In genomic region chr13:93924735-93925432, GRCm38 (mm10) we compare ENCODE assay signal across 17 mouse cellular contexts.
DNase-seq lines count a peak whose midpoint lies in the region; ATAC-seq and TF ChIP-seq lines count a peak whose summit lies in the region.
"Had no signal": no experiment of that assay in that cellular context is flagged by ENCODE, and none has a peak within 500 bp of the region (broad histone marks: within the 10 kb centered on the region; RNA-seq: fewer than 3 reads in every experiment).

No protein-coding gene starts in this region.

- TF ChIP-seq POLR2A in lung, adult 2 months (IDR thresholded peaks at IDR 0.05; ENCODE audit: borderline replicate concordance, extremely low read depth, low read depth, low read length), result no peak

- H3K36me3 ChIP-seq in hindbrain, embryonic 10.5 days, result no peaks in the 10 kb centered on the region
- no peaks in the 10 kb centered on the region for H3K36me3 ChIP-seq in hindbrain, embryonic 16.5 days (ENCODE audit: control insufficient read depth, insufficient read depth, low read length)
- H3K36me3 ChIP-seq in lung, embryonic 16.5 days (ENCODE audit: control insufficient read depth, insufficient read depth, low read length), result no peaks in the 10 kb centered on the region
- no peaks in the 10 kb centered on the region for H3K36me3 ChIP-seq in embryonic facial prominence, embryonic 12.5 days
- no peaks in the 10 kb centered on the region for H3K36me3 ChIP-seq in limb, embryonic 15.5 days
- H3K36me3 ChIP-seq: heart, embryonic 15.5 days; hindbrain, embryonic 12.5 days; midbrain, embryonic 13.5 days had no signal

- H3K4me2 ChIP-seq in hindbrain, embryonic 16.5 days (ENCODE audit: low read length), result no peak overlapping the region
- H3K4me2 ChIP-seq in lung, embryonic 16.5 days (ENCODE audit: low read depth, low read length), result no peak overlapping the region
- H3K4me2 ChIP-seq in embryonic facial prominence, embryonic 12.5 days (replicated peaks), result no peak overlapping the region
- H3K4me2 ChIP-seq in limb, embryonic 15.5 days, result no peak overlapping the region
- H3K4me2 ChIP-seq: heart, embryonic 15.5 days; hindbrain, embryonic 12.5 days; midbrain, embryonic 13.5 days had no signal

- 75% methylated on average over 9 of the region's 9 CpGs for WGBS in hindbrain, embryonic 10.5 days
- 71% methylated on average over 9 of the region's 9 CpGs for WGBS in hindbrain, embryonic 16.5 days
- WGBS in lung, embryonic 16.5 days, result 63% methylated on average over 9 of the region's 9 CpGs
- 74% methylated on average over 9 of the region's 9 CpGs for WGBS in lung, adult 2 months
- 48% methylated on average over 9 of the region's 9 CpGs for WGBS in embryonic facial prominence, embryonic 12.5 days
- WGBS in limb, embryonic 15.5 days, result 60% methylated on average over 9 of the region's 9 CpGs

- DNase-seq in hindbrain, embryonic 10.5 days (ENCODE audit: low spot score), result no peak
- DNase-seq in lung, adult 2 months, result no peak
- no peak for DNase-seq in urinary bladder, adult 18-20 months (ENCODE audit: low spot score in 2 of 2)
- DNase-seq: cerebellum, postnatal 25 days; gastrocnemius, postnatal 25 days; lung, postnatal 14 days; thymus, postnatal 25 days had no signal

- H3K9me3 ChIP-seq in hindbrain, embryonic 10.5 days, result no peaks in the 10 kb centered on the region
- H3K9me3 ChIP-seq in hindbrain, embryonic 16.5 days (ENCODE audit: control insufficient read depth, low read length), result no peaks in the 10 kb centered on the region
- H3K9me3 ChIP-seq in lung, embryonic 16.5 days (ENCODE audit: control insufficient read depth, low read length), result no peaks in the 10 kb centered on the region
- no peaks in the 10 kb centered on the region for H3K9me3 ChIP-seq in embryonic facial prominence, embryonic 12.5 days
- no peaks in the 10 kb centered on the region for H3K9me3 ChIP-seq in limb, embryonic 15.5 days
- H3K9me3 ChIP-seq: heart, embryonic 15.5 days; hindbrain, embryonic 12.5 days; midbrain, embryonic 13.5 days had no signal

- H3K4me1 ChIP-seq in hindbrain, embryonic 10.5 days (replicated peaks), result peaks cover 12% of the 10 kb centered on the region
- no peaks in the 10 kb centered on the region for H3K4me1 ChIP-seq in hindbrain, embryonic 16.5 days (ENCODE audit: control insufficient read depth, insufficient read depth, low read depth, low read length)
- peaks cover 29% of the 10 kb centered on the region for H3K4me1 ChIP-seq in lung, embryonic 16.5 days (replicated peaks; ENCODE audit: control insufficient read depth, insufficient read depth, low read length)
- no peaks in the 10 kb centered on the region; the same call in 1 of the 2 replicates for H3K4me1 ChIP-seq in lung, adult 2 months (ENCODE audit: control insufficient read depth, insufficient read depth, low read length)
- peaks cover 24% of the 10 kb centered on the region; the same call in 1 of the 2 replicates for H3K4me1 ChIP-seq in embryonic facial prominence, embryonic 12.5 days
- H3K4me1 ChIP-seq in limb, embryonic 15.5 days, result peaks cover 18% of the 10 kb centered on the region
- H3K4me1 ChIP-seq: midbrain, embryonic 13.5 days had no signal

- no peak overlapping the region for H3K4me3 ChIP-seq in hindbrain, embryonic 10.5 days
- H3K4me3 ChIP-seq in hindbrain, embryonic 16.5 days (ENCODE audit: low read length), result no peak overlapping the region
- no peak overlapping the region for H3K4me3 ChIP-seq in lung, embryonic 16.5 days (ENCODE audit: low read length)
- no peak overlapping the region for H3K4me3 ChIP-seq in lung, adult 2 months (replicated peaks; ENCODE audit: extremely low read depth, low read depth, low read length)
- no peak overlapping the region for H3K4me3 ChIP-seq in embryonic facial prominence, embryonic 12.5 days
- no peak overlapping the region for H3K4me3 ChIP-seq in limb, embryonic 15.5 days
- H3K4me3 ChIP-seq: heart, embryonic 15.5 days; hindbrain, embryonic 12.5 days; midbrain, embryonic 13.5 days had no signal

- H3K9ac ChIP-seq in hindbrain, embryonic 16.5 days (ENCODE audit: low read depth, low read length), result no peak overlapping the region
- H3K9ac ChIP-seq in lung, embryonic 16.5 days (ENCODE audit: low read length), result no peak overlapping the region
- H3K9ac ChIP-seq in embryonic facial prominence, embryonic 12.5 days, result no peak overlapping the region
- no peak overlapping the region for H3K9ac ChIP-seq in limb, embryonic 15.5 days
- H3K9ac ChIP-seq: heart, embryonic 15.5 days; hindbrain, embryonic 12.5 days; midbrain, embryonic 13.5 days had no signal

- no peak for ATAC-seq in hindbrain, embryonic 16.5 days
- ATAC-seq in lung, embryonic 16.5 days (ENCODE audit: low read depth), result peak; percentile 26
- no peak for ATAC-seq in embryonic facial prominence, embryonic 12.5 days (ENCODE audit: insufficient number of reproducible peaks, insufficient read depth, low FRiP score, low TSS enrichment)
- ATAC-seq in limb, embryonic 15.5 days (ENCODE audit: insufficient number of reproducible peaks, low FRiP score, low TSS enrichment, low read depth), result no peak
- no peak for ATAC-seq in CD4-positive, CD25-positive, alpha-beta regulatory T cell, adult 4 months
- ATAC-seq: forebrain, embryonic 14.5 days; intestine, embryonic 16.5 days; midbrain, embryonic 13.5 days had no signal

- peak overlapping the region; percentile 59 for H3K27ac ChIP-seq in hindbrain, embryonic 10.5 days
- H3K27ac ChIP-seq in hindbrain, embryonic 16.5 days (ENCODE audit: low read depth, low read length), result no peak overlapping the region
- peak overlapping the region; percentile 43; the same call in 1 of the 2 replicates for H3K27ac ChIP-seq in lung, embryonic 16.5 days (ENCODE audit: low read length)
- H3K27ac ChIP-seq in embryonic facial prominence, embryonic 12.5 days, result peak overlapping the region; percentile 73
- H3K27ac ChIP-seq in limb, embryonic 15.5 days, result peak overlapping the region; percentile 50
- H3K27ac ChIP-seq: heart, embryonic 15.5 days; hindbrain, embryonic 12.5 days; midbrain, embryonic 13.5 days had no signal

- H3K27me3 ChIP-seq in hindbrain, embryonic 10.5 days (ENCODE audit: insufficient read depth, poor library complexity, severe bottlenecking), result no peaks in the 10 kb centered on the region; the same call in 1 of the 2 replicates
- no peaks in the 10 kb centered on the region for H3K27me3 ChIP-seq in hindbrain, embryonic 16.5 days (replicated peaks; ENCODE audit: control insufficient read depth, insufficient read depth, low read length)
- no peaks in the 10 kb centered on the region; the same call in 1 of the 2 replicates for H3K27me3 ChIP-seq in lung, embryonic 16.5 days (ENCODE audit: control insufficient read depth, insufficient read depth, low read depth, low read length)
- no peaks in the 10 kb centered on the region for H3K27me3 ChIP-seq in embryonic facial prominence, embryonic 12.5 days
- H3K27me3 ChIP-seq in limb, embryonic 15.5 days, result no peaks in the 10 kb centered on the region
- H3K27me3 ChIP-seq: heart, embryonic 15.5 days; hindbrain, embryonic 12.5 days had no signal

- no peak for TF ChIP-seq CTCF in lung, adult 2 months (IDR thresholded peaks at IDR 0.05; ENCODE audit: insufficient read depth, low read length)
